Mouse (Mus musculus) retina, embryonic 14.5 days (tissue): ENCODE data around the gene Plxna2.

Experiments used
- DNase-seq: peaks from one replicate; pipeline ENCODE4 v3.0.0-alpha.2; 2015; ENCODE audit warnings: low spot score

The Plxna2 gene

DNA sequence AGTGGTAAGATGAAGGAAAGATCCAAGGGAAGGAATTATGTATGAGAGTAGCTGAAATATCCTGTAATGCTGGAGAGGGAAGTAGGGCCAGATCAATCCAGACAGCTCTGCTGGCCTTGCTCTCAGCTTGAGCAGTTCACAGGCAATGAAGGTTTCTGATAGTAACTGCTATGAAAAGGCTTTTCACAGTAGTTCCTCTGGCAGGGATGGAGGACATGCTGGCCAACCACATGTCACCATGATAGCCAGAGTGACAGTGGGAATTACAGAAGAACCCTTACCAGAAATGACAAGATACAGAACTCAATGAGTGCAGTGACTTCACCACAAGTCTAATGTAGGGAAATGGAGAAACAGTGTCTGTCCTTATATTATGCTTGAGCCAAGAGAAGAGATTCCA, 210.3 kb downstream of the Plxna2 start:
- no peak for DNase-seq

DNA sequence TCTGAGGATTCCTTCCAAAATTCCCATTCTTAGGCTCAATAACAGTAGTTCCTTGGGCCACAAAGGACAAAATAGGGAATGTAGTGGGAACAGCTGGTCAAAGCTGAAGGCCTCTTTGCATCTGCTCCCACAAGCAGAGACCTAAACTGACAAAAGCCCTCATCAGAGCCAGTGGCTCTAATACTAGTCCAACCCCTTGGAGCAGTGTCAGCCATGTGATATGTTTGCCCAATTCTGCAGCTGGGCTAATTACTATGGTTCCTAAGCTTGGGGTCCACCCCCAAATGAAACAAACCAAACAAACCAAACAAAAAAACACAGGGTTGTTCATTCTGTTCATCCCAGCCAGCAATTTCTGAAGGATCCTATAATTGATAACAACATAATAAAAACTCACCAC, 217.2 kb downstream of the Plxna2 start:
- no peak for DNase-seq

DNA sequence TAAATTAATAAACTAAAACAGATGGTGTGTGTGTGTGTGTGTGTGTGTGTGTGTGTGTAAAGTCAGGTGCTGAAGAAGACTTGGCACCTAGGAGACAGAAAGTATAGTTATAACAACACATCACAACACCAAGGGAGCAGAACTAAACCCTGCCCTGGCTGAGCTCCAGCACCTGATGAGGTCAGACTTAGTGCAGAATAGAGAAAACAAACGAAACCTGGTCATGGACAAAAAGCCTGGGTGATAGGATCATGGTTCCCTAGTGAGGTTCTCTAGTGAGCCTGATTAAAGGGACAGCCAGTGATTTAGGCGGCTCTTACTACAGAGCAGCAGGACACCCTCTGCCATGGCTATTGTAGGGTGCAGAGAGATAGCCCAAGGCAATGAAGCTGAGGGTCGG, 218.2 kb downstream of the Plxna2 start:
- DNase-seq, result no peak

DNA sequence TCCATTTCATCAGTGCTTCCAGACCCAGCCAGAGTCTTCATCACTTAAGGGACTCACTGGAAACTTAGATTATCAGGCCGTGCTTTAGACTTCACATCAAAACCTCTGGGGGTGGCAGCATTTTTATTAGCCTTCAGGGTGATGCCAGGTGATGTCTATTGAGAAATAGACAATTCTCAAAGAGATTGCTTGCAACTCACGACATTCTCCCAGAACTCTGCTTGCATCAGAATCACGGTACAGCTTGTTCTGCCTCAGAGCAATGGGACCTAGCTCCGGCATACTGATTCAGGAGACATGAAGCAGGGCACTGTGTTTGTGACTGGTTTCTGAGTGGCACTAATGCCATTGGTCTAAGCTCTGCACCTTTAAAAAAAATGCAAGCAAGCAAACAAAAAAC, 218.7 kb downstream of the Plxna2 start:
- no peak for DNase-seq

DNA sequence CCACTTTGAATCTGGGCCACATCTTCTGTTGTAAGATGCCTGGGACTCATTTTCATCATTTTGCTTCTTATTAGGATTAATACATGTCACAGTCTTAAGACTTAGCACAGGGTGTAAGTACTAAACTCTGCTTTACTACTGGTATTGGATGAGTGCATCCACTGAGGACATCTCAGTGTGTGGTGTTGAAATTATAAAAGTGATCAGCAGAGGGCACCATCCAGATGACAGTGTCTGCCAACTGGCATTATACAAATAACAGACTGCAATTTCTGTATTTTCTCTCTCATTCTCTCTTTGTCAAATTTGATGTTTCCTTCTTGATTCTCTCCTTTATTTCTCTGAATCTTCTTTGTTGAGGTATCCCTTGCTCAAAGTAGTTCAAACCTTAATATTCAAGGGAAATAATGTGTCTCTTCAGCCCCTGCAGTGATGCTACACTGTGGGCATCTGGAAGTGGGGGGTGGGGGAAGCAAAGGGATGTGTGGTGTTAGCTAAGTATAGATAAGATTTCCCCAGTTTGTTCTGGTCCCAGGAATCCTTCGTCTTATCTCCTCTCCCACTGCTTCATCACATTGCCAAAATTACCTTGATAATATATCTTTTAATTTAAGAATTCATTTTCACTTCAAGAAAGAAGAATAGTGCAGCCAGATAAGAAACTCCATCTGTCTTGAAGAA, 221.4 kb downstream of the Plxna2 start:
- DNase-seq, result peak; percentile 74

DNA sequence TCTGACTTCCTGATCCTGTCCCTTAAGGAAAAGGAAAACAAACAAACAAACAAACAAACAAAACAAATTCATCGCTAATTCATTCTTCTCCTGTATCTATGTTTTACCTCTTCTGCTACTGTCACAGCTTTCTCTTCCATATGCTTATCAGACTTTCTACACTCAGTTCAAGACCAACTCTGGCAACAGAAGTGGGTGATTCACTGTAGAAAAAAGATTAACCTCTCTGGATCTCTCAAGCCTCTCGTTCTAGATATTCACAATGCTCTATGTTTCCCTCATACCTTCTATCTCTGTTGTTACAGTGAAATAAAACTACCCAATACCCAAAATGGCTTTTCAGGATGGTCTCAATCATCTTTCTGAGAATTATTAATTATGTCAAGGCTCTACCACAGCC, 225.0 kb downstream of the Plxna2 start:
- no peak for DNase-seq

DNA sequence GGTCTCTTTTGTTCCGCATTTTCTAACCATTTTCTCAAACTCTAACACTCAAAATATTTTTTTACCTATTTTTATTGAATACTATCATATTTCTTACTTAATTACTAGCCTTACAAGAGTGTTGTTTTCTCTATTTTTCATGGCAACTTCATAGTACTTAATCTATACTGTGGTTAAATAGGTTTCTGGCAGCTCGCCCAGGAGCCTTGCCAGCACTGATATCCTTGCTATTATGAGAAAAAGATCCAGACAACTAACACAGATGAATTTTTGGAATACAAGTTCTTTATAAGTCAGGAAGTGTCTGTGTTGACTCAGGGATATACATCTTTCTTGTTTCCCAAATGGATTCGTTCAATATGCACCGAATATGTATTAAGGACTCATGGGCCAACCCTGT, 229.0 kb downstream of the Plxna2 start:
- DNase-seq, result no peak

DNA sequence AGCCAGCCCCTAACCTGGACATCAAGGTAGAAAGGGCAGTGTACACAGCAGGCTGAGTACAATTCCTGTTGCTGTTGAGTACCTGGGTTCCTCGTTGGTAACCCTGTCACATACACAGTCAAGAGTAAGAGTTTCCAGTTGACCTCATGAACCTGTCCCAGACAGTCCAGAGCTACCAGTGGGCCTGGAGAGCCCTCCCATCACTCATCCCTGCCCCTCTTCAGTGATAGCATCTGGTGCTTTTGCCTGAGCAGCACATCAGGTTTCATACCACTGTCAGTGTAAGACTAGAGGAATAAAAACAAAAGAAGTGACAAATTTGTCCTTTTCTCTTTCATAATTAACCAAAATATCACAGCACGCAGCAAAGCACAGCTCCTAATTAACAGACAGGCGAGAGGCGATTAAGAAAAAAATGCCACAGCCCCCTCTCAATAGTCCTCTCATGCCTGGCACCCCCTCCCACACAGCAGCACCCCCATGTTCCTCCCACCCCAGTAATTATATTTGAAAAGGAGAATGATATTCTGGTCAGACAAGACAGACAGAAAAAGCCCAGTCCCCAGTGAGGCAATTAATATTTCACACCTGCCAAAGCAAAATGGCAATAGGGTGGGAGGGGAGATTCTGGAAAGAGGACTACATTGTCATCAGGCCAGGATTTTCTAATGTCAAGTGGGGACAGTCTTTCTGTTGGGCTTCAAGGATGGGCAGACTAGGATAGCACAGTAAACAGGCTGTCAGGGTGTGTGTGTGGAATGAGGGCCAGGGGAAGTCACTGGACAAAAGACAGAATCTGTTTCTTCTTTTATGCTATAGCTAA, 233.4 kb downstream of the Plxna2 start:
- DNase-seq, result peak; percentile 18

DNA sequence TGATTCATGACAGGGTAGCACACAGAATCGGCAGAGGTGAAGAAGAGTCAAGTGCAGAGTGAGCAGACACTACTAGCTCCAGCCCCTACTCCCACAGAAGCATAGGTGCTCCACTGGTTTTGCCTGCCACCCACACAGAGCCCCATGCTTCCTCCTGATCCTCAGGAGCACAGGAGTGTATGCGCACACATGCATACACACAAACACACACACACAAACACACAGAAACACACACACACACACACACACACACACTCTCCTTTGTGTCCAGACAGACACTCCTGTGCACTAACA, 234.0 kb downstream of the Plxna2 start:
- DNase-seq, result no peak
